Mouse (Mus musculus) erythroblast, embryonic 14.5 days (primary cell): ENCODE results near the gene Lbx1. TPM values are rescaled to one million over a fixed set of nuclear protein-coding genes. Genes with fewer than 3 reads are reported as not detected.

Experiments
- H3K27me3 ChIP-seq: 2 replicates; pipeline ENCODE4 v1.6.1; 2012; ENCODE audit warnings: inconsistent platforms; ENCODE audit not compliant: control insufficient read depth
- H3K36me3 ChIP-seq: 2 replicates; pipeline ENCODE4 v1.6.1; 2012; ENCODE audit warnings: mild to moderate bottlenecking, inconsistent platforms; ENCODE audit not compliant: control insufficient read depth
- H3K4me1 ChIP-seq: 2 replicates; pipeline ENCODE4 v1.6.1; 2012; ENCODE audit warnings: inconsistent platforms; ENCODE audit not compliant: control insufficient read depth
- H3K4me3 ChIP-seq: replicated peaks from 2 replicates; pipeline ENCODE3; 2012; ENCODE audit warnings: moderate library complexity, mild to moderate bottlenecking, inconsistent platforms
- H3K9me3 ChIP-seq: 2 replicates; pipeline ENCODE4 v1.6.1; 2012; ENCODE audit warnings: low read length, inconsistent platforms, mixed read lengths; ENCODE audit not compliant: control insufficient read depth
- GATA1 ChIP-seq: IDR thresholded peaks from 2 replicates; pipeline ENCODE4 v1.6.1; 2012; ENCODE audit warnings: low read length, inconsistent platforms, mixed read lengths
- TAL1 ChIP-seq: IDR thresholded peaks from 3 replicates; pipeline ENCODE4 v1.6.1; 2012; ENCODE audit warnings: low read length, inconsistent platforms, mixed read lengths
- polyA plus RNA-seq: library from polyadenylated mRNA; stranded (reverse); fragments of >175 nt; gene quantifications from 2 replicates; pipeline ENCODE4 v1.2.3, GENCODE M21; 2012

Lbx1 gene
- polyA plus RNA-seq, 1 experiment: not detected

- H3K27me3 ChIP-seq: peaks cover 100% of the 10 kb centered on the region
- no peak overlapping the region for H3K4me3 ChIP-seq
- no peaks in the 10 kb centered on the region for H3K36me3 ChIP-seq
- H3K4me1 ChIP-seq: no peaks in the 10 kb centered on the region; the same call in 1 of the 2 replicates
- peaks cover 16% of the 10 kb centered on the region; the same call in 1 of the 2 replicates for H3K9me3 ChIP-seq
- TF ChIP-seq GATA1: no peak
- no peak for TF ChIP-seq TAL1
Observed at GRCm38 (mm10) chr19:45230848-45231382, 4.7 kb downstream of the Lbx1 start.

- peaks cover 16% of the 10 kb centered on the region; the same call in 1 of the 2 replicates for H3K9me3 ChIP-seq
- no peaks in the 10 kb centered on the region for H3K36me3 ChIP-seq
- peaks cover 100% of the 10 kb centered on the region for H3K27me3 ChIP-seq
- no peak overlapping the region for H3K4me3 ChIP-seq
- no peak for TF ChIP-seq TAL1
- TF ChIP-seq GATA1: no peak
- no peaks in the 10 kb centered on the region; the same call in 1 of the 2 replicates for H3K4me1 ChIP-seq
Observed at GRCm38 (mm10) chr19:45230201-45230611, 5.4 kb downstream of the Lbx1 start.

GRCm38 (mm10) chr19:45229378-45230135 lies 6.1 kb downstream of the Lbx1 start:
- TF ChIP-seq GATA1: no peak
- no peak for TF ChIP-seq TAL1
- Histone ChIP-seq H3K27me3 (peaks cover 100% of the 10 kb centered on the region), H3K9me3 (peaks cover 13% of the 10 kb centered on the region; the same call in 1 of the 2 replicates), H3K36me3 (no peaks in the 10 kb centered on the region), H3K4me3 (no peak overlapping the region), H3K4me1 (no peaks in the 10 kb centered on the region; the same call in 1 of the 2 replicates)

GRCm38 (mm10) chr19:45228781-45229180 lies 6.8 kb downstream of the Lbx1 start:
- Histone ChIP-seq H3K27me3 (peaks cover 100% of the 10 kb centered on the region), H3K36me3 (no peaks in the 10 kb centered on the region), H3K9me3 (peaks cover 12% of the 10 kb centered on the region; the same call in 1 of the 2 replicates), H3K4me3 (no peak overlapping the region), H3K4me1 (no peaks in the 10 kb centered on the region; the same call in 1 of the 2 replicates)
- TF ChIP-seq TAL1 (no peak), GATA1 (no peak)

GRCm38 (mm10) chr19:45228097-45228496 lies 7.5 kb downstream of the Lbx1 start:
- no peak overlapping the region for H3K4me3 ChIP-seq
- no peak for TF ChIP-seq GATA1
- no peak for TF ChIP-seq TAL1
- peaks cover 100% of the 10 kb centered on the region for H3K27me3 ChIP-seq
- H3K4me1 ChIP-seq: no peaks in the 10 kb centered on the region; the same call in 1 of the 2 replicates
- H3K36me3 ChIP-seq: no peaks in the 10 kb centered on the region
- peaks cover 12% of the 10 kb centered on the region; the same call in 1 of the 2 replicates for H3K9me3 ChIP-seq

GRCm38 (mm10) chr19:45227671-45228070 lies 7.9 kb downstream of the Lbx1 start:
- Histone ChIP-seq H3K4me3 (no peak overlapping the region), H3K9me3 (peaks cover 12% of the 10 kb centered on the region; the same call in 1 of the 2 replicates), H3K36me3 (no peaks in the 10 kb centered on the region), H3K27me3 (peaks cover 100% of the 10 kb centered on the region), H3K4me1 (no peaks in the 10 kb centered on the region; the same call in 1 of the 2 replicates)
- no peak for TF ChIP-seq TAL1

- no peak overlapping the region for H3K4me3 ChIP-seq
- H3K27me3 ChIP-seq: peaks cover 100% of the 10 kb centered on the region
- peaks cover 11% of the 10 kb centered on the region; the same call in 1 of the 2 replicates for H3K9me3 ChIP-seq
- no peaks in the 10 kb centered on the region; the same call in 1 of the 2 replicates for H3K4me1 ChIP-seq
- TF ChIP-seq TAL1 (no peak), GATA1 (no peak)
- H3K36me3 ChIP-seq: no peaks in the 10 kb centered on the region
Observed at GRCm38 (mm10) chr19:45227049-45227448, 8.6 kb downstream of the Lbx1 start.

GRCm38 (mm10) chr19:45226246-45226645 lies 9.4 kb downstream of the Lbx1 start:
- no peak for TF ChIP-seq TAL1
- TF ChIP-seq GATA1: no peak
- Histone ChIP-seq H3K9me3 (peaks cover 9% of the 10 kb centered on the region; the same call in 1 of the 2 replicates), H3K4me1 (peaks cover 4% of the 10 kb centered on the region), H3K4me3 (no peak overlapping the region), H3K27me3 (peaks cover 100% of the 10 kb centered on the region), H3K36me3 (no peaks in the 10 kb centered on the region)

- no peak overlapping the region for H3K4me3 ChIP-seq
- TF ChIP-seq GATA1 (no peak), TAL1 (no peak)
- H3K36me3 ChIP-seq: no peaks in the 10 kb centered on the region
- H3K27me3 ChIP-seq: peaks cover 95% of the 10 kb centered on the region
- peaks cover 6% of the 10 kb centered on the region; the same call in 1 of the 2 replicates for H3K9me3 ChIP-seq
- peaks cover 11% of the 10 kb centered on the region for H3K4me1 ChIP-seq
Observed at GRCm38 (mm10) chr19:45225130-45225529, 10.5 kb downstream of the Lbx1 start.
